Mouse (Mus musculus) CH12.LX (cell line): ENCODE measurements around the gene Trit1. TPM values are rescaled to one million over a fixed set of nuclear protein-coding genes. Genes with fewer than 3 reads are reported as not detected.

Source experiments
- DNase-seq: peaks from one replicate; pipeline ENCODE4 v3.0.0-alpha.2; 2013; ENCODE audit errors: extremely low read depth
- H3K27ac ChIP-seq: 2 replicates; pipeline ENCODE4 v1.5.1; 2012; ENCODE audit warnings: low read depth, mild to moderate bottlenecking, control low read depth, moderate library complexity; ENCODE audit not compliant: insufficient read depth
- H3K27me3 ChIP-seq: replicated peaks from 2 replicates; pipeline ENCODE3; 2012; ENCODE audit warnings: inconsistent platforms
- H3K36me3 ChIP-seq, 2 experiments: replicated peaks in 1 of 2; 2 replicates each; pipeline versions ENCODE3 to v1.6.1; 2012; ENCODE audit warnings: inconsistent platforms in 1 of 2, low read length in 1 of 2, mild to moderate bottlenecking in 1 of 2, mixed read lengths in 1 of 2, moderate library complexity in 1 of 2; ENCODE audit not compliant: control insufficient read depth in 1 of 2, insufficient read depth in 1 of 2
- H3K4me1 ChIP-seq, 2 experiments: 2 replicates each; pipeline ENCODE4 v1.6.1; 2012; ENCODE audit warnings: inconsistent platforms in 1 of 2, moderate library complexity in 1 of 2; ENCODE audit not compliant: insufficient read depth in 2 of 2, control insufficient read depth in 1 of 2
- H3K4me2 ChIP-seq: 2 replicates; pipeline ENCODE4 v1.6.1; 2012; ENCODE audit warnings: low read depth, mild to moderate bottlenecking, control low read depth; ENCODE audit not compliant: poor library complexity, insufficient read depth, severe bottlenecking
- H3K4me3 ChIP-seq, 3 experiments: fragments of 150-350 bp in 1 of 3; sonication (generic) in 1 of 3; replicated peaks in 1 of 3; 2 replicates each; pipeline versions ENCODE3 to v1.5.1; 2011 to 2012; ENCODE audit warnings: low read depth in 2 of 3, low read length in 2 of 3, mild to moderate bottlenecking in 2 of 3, moderate library complexity in 2 of 3, control low read depth in 1 of 3, improper control_type of control experiment in 1 of 3, inconsistent platforms in 1 of 3, mixed read lengths in 1 of 3; ENCODE audit not compliant: poor library complexity in 1 of 3
- H3K79me2 ChIP-seq: replicated peaks from 2 replicates; pipeline ENCODE4 v1.6.1; 2012; ENCODE audit warnings: mild to moderate bottlenecking, moderate library complexity; ENCODE audit not compliant: control insufficient read depth, poor library complexity, insufficient read depth, severe bottlenecking; ENCODE audit errors: extremely low read depth
- H3K9ac ChIP-seq: 2 replicates; pipeline ENCODE4 v1.6.1; 2012; ENCODE audit warnings: low read depth, mild to moderate bottlenecking, control low read depth, moderate library complexity; ENCODE audit not compliant: insufficient read depth
- H3K9me3 ChIP-seq: replicated peaks from 2 replicates; pipeline ENCODE3; 2012; ENCODE audit warnings: low read length, inconsistent platforms, mixed read lengths
- CHD2 ChIP-seq: IDR thresholded peaks from 2 replicates; pipeline ENCODE4 v1.6.1; 2011; ENCODE audit warnings: low read length, improper control_type of control experiment
- CTCF ChIP-seq, 2 experiments: IDR thresholded peaks in 1 of 2; conservative IDR thresholded peaks in 1 of 2; 2 replicates each; pipeline ENCODE4 v1.5.1; 2011 to 2012; ENCODE audit warnings: low read depth in 2 of 2, low read length in 2 of 2, improper control_type of control experiment in 1 of 2, inconsistent platforms in 1 of 2, mild to moderate bottlenecking in 1 of 2, moderate library complexity in 1 of 2
- ELF1 ChIP-seq: IDR thresholded peaks from 2 replicates; pipeline ENCODE4 v1.6.1; 2014; ENCODE audit warnings: low read depth, mild to moderate bottlenecking, inconsistent platforms, low read length, improper control_type of control experiment
- ETS1 ChIP-seq: conservative IDR thresholded peaks from 2 replicates; pipeline ENCODE4 v1.6.1; 2012; ENCODE audit warnings: low read depth, mild to moderate bottlenecking, inconsistent platforms, low read length, improper control_type of control experiment, moderate library complexity
- GABPA ChIP-seq: IDR thresholded peaks from 2 replicates; pipeline ENCODE4 v1.6.1; 2012; ENCODE audit warnings: low read depth, low read length, improper control_type of control experiment, inconsistent platforms; ENCODE audit not compliant: insufficient replicate concordance
- HCFC1 ChIP-seq: IDR thresholded peaks from 2 replicates; pipeline ENCODE4 v1.6.1; 2012; ENCODE audit warnings: low read depth, mild to moderate bottlenecking, inconsistent platforms, low read length, improper control_type of control experiment
- IRF4 ChIP-seq: IDR thresholded peaks from 2 replicates; pipeline ENCODE4 v1.6.1; 2014; ENCODE audit warnings: low read depth, mild to moderate bottlenecking, inconsistent platforms, low read length, improper control_type of control experiment
- JUND ChIP-seq: conservative IDR thresholded peaks from 2 replicates; pipeline ENCODE4 v1.6.1; 2011; ENCODE audit warnings: low read depth, low read length, improper control_type of control experiment
- KAT2A ChIP-seq: IDR thresholded peaks from 2 replicates; pipeline ENCODE4 v1.6.1; 2012; ENCODE audit warnings: low read length, improper control_type of control experiment, inconsistent platforms; ENCODE audit not compliant: insufficient replicate concordance
- MAZ ChIP-seq: IDR thresholded peaks from 2 replicates; pipeline ENCODE4 v1.6.1; 2012; ENCODE audit warnings: low read depth, mild to moderate bottlenecking, inconsistent platforms, low read length, improper control_type of control experiment, moderate library complexity
- MEF2A ChIP-seq: IDR thresholded peaks from 2 replicates; pipeline ENCODE4 v1.6.1; 2014; ENCODE audit warnings: low read depth, mild to moderate bottlenecking, inconsistent platforms, low read length, improper control_type of control experiment, borderline replicate concordance
- MXI1 ChIP-seq: IDR thresholded peaks from 2 replicates; pipeline ENCODE4 v1.6.1; 2011; ENCODE audit warnings: mild to moderate bottlenecking, low read depth, low read length, improper control_type of control experiment
- MYC ChIP-seq: IDR thresholded peaks from 2 replicates; pipeline ENCODE4 v1.6.1; 2011; ENCODE audit warnings: low read depth, mild to moderate bottlenecking, improper control_type of control experiment, low read length
- NELFE ChIP-seq: IDR thresholded peaks from 2 replicates; pipeline ENCODE4 v1.6.1; 2011; ENCODE audit warnings: low read depth, low read length, improper control_type of control experiment
- POLR2AphosphoS2 ChIP-seq: IDR thresholded peaks from 2 replicates; pipeline ENCODE4 v1.6.1; 2011; ENCODE audit warnings: low read depth, low read length, improper control_type of control experiment
- RAD21 ChIP-seq: IDR thresholded peaks from 2 replicates; pipeline ENCODE4 v1.6.1; 2011; ENCODE audit warnings: low read depth, mild to moderate bottlenecking, low read length, improper control_type of control experiment, moderate library complexity
- SMC3 ChIP-seq: IDR thresholded peaks from 2 replicates; pipeline ENCODE4 v1.6.1; 2011; ENCODE audit warnings: low read depth, low read length, improper control_type of control experiment
- TBP ChIP-seq: conservative IDR thresholded peaks from 2 replicates; pipeline ENCODE4 v1.6.1; 2011; ENCODE audit warnings: low read depth, low read length, improper control_type of control experiment
- TCF12 ChIP-seq: IDR thresholded peaks from 2 replicates; pipeline ENCODE4 v1.6.1; 2014; ENCODE audit warnings: low read depth, mild to moderate bottlenecking, inconsistent platforms, low read length, improper control_type of control experiment
- UBTF ChIP-seq: IDR thresholded peaks from 2 replicates; pipeline ENCODE4 v1.6.1; 2012; ENCODE audit warnings: low read depth, mild to moderate bottlenecking, inconsistent platforms, low read length, improper control_type of control experiment, moderate library complexity
- USF1 ChIP-seq: IDR thresholded peaks from 2 replicates; pipeline ENCODE4 v1.6.1; 2014; ENCODE audit warnings: low read depth, mild to moderate bottlenecking, inconsistent platforms, low read length, improper control_type of control experiment
- USF2 ChIP-seq: conservative IDR thresholded peaks from 2 replicates; pipeline ENCODE4 v1.6.1; 2011; ENCODE audit warnings: low read depth, low read length, improper control_type of control experiment
- ZC3H11A ChIP-seq: IDR thresholded peaks from 2 replicates; pipeline ENCODE4 v1.6.1; 2012; ENCODE audit warnings: low read depth, mild to moderate bottlenecking, inconsistent platforms, low read length, improper control_type of control experiment
- ZMIZ1 ChIP-seq: IDR thresholded peaks from 2 replicates; pipeline ENCODE4 v1.6.1; 2012; ENCODE audit warnings: low read depth, mild to moderate bottlenecking, inconsistent platforms, low read length, improper control_type of control experiment
- dilution Hi-C: fragments of 300-500 bp; cut with MboI; formaldehyde crosslinking; loops from 2 replicates; pipeline ENCODE4 v1.14.3; 2020; ENCODE audit warnings: low sequenced_read_pairs; ENCODE audit not compliant: extremely low pct_unique_long_range_greater_than_20kb, extremely low pct_ligation_motif_present
- in situ Hi-C: fragments of 300-500 bp; cut with MboI; formaldehyde crosslinking; loops from 3 replicates; pipeline ENCODE4 v1.14.3; 2019; ENCODE audit warnings: low sequenced_read_pairs, low pct_ligation_motif_present, low pct_unique_long_range_greater_than_20kb, mixed read lengths
- polyA plus RNA-seq: library from polyadenylated mRNA; unstranded; fragments of >175 nt; gene quantifications from 2 replicates; pipeline ENCODE4 v1.2.1, GENCODE M21; 2012; ENCODE audit warnings: low read depth; ENCODE audit not compliant: insufficient read length
- total RNA-seq, 2 experiments: library from RNA; depleted of rRNA; stranded (reverse); fragments of 300-350 nt in 1 of 2; fragments of >200 nt in 1 of 2; gene quantifications; 2 replicates each; pipeline ENCODE4 v1.2.3; 2012 to 2014

Gene Trit1
- total and polyA plus RNA-seq, 3 experiments, result 18.9 to 21.3 (median 19.8) TPM

DNA sequence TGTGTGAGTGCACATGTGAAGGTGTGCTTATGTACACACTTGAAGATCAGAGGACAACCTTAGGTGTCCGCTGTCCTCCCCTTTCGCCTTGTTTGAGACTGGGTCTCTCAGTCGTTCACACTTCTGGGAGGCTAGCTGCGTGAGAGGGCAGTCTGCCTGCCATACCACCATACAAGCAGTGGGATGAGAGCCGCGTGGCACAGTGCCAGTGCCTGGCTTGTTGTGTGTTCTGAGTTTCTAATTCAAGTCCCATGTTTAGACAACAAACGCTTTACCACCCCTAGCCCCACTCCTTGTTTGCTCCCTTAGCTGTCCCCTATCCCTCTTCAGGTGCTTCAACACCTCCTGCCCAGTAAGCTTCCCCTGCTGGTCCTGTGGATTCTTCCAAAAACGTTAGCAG is 44.3 kb upstream of the Trit1 start:
- dilution Hi-C loops (no loop called here), in situ Hi-C loops (no loop called here)
- H3K79me2 ChIP-seq, result no peaks in the 10 kb centered on the region

DNA sequence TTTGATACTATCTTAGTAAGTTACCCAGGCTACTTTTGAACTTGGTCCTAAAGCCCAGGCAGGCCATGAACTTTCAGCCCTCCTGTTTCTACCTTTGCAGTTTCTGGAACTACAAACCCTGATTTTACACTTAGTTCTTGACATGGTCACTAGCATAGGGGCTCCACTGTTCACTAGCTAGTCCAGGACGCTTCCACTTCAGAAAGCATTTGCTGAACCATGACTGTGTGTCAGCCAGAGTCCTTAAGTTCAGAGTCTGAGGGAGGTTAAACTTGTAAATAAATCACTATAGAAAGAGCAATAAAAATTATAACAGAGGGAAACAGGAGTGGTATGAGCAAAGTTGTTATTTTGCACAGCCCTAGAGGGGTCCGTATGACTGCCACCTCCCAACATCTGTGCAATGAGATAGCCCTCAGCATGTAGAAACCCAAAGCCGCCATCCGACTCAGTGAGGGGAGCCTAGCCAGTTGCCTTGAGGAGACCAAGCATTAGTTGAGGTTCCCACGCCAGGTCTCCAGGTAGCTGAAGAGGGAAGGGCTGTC is 41.3 kb upstream of the Trit1 start:
- Histone ChIP-seq H3K4me1 (no peaks in the 10 kb centered on the region), H3K4me2 (no peak overlapping the region), H3K27me3 (peaks cover 1% of the 10 kb centered on the region), H3K9ac (no peak overlapping the region), H3K9me3 (no peaks in the 10 kb centered on the region), H3K36me3 (no peaks in the 10 kb centered on the region), H3K79me2 (no peaks in the 10 kb centered on the region), H3K27ac (no peak overlapping the region), H3K4me3 (no peak overlapping the region)
- in situ Hi-C loops (no loop called here), dilution Hi-C loops (no loop called here)
- no peak for DNase-seq
- TF ChIP-seq HCFC1 (no peak), USF2 (no peak), GABPA (no peak), KAT2A (no peak), MEF2A (no peak), MAZ (no peak), ZC3H11A (no peak), TBP (no peak), CTCF (conservative IDR thresholded peaks at IDR 0.05 in 1 of 2, IDR thresholded peaks at IDR 0.05 in 1 of 2; ENCODE audit: low read depth in 2 of 2, low read length in 2 of 2) (no peak)

More for the DNA sequence above, 44.3 kb upstream of the Trit1 start:
- Histone ChIP-seq H3K27ac (no peak overlapping the region), H3K36me3 (no peaks in the 10 kb centered on the region), H3K27me3 (peaks cover 1% of the 10 kb centered on the region), H3K4me3 (no peak overlapping the region), H3K9ac (no peak overlapping the region)
- no peak for DNase-seq
- no peak for TF ChIP-seq GABPA
- no peak for TF ChIP-seq POLR2AphosphoS2
- TF ChIP-seq ELF1, result no peak
- TF ChIP-seq NELFE, result no peak
- TF ChIP-seq MXI1, result no peak
- TF ChIP-seq TCF12, result no peak
- TF ChIP-seq IRF4, result no peak
- TF ChIP-seq SMC3, result no peak
- no peak for TF ChIP-seq USF1
- TF ChIP-seq ETS1, result no peak
- no peak for TF ChIP-seq RAD21
- no peak for TF ChIP-seq TBP
- TF ChIP-seq CTCF (conservative IDR thresholded peaks at IDR 0.05 in 1 of 2, IDR thresholded peaks at IDR 0.05 in 1 of 2; ENCODE audit: low read depth in 2 of 2, low read length in 2 of 2), result no peak
- no peak for TF ChIP-seq CHD2
- TF ChIP-seq UBTF, result no peak
- TF ChIP-seq MEF2A, result no peak
- no peak for TF ChIP-seq ZMIZ1
- TF ChIP-seq JUND, result no peak
- TF ChIP-seq KAT2A, result no peak
- TF ChIP-seq MYC, result no peak
- TF ChIP-seq, all 38 proteins: peak for 0
- Histone ChIP-seq H3K4me2 (no peak overlapping the region), H3K4me1 (peaks cover 0 to 5% of the 10 kb centered on the region in 2 experiments; a peak in 1 of 4 replicates), H3K9me3 (no peaks in the 10 kb centered on the region)
